Mouse (Mus musculus) layer of hippocampus, adult 9-11 months (tissue): ENCODE measurements around the gene Jade3.

Experiments used
- DNase-seq: peaks from one replicate; pipeline ENCODE4 v3.0.0; 2022

Jade3 gene

DNA sequence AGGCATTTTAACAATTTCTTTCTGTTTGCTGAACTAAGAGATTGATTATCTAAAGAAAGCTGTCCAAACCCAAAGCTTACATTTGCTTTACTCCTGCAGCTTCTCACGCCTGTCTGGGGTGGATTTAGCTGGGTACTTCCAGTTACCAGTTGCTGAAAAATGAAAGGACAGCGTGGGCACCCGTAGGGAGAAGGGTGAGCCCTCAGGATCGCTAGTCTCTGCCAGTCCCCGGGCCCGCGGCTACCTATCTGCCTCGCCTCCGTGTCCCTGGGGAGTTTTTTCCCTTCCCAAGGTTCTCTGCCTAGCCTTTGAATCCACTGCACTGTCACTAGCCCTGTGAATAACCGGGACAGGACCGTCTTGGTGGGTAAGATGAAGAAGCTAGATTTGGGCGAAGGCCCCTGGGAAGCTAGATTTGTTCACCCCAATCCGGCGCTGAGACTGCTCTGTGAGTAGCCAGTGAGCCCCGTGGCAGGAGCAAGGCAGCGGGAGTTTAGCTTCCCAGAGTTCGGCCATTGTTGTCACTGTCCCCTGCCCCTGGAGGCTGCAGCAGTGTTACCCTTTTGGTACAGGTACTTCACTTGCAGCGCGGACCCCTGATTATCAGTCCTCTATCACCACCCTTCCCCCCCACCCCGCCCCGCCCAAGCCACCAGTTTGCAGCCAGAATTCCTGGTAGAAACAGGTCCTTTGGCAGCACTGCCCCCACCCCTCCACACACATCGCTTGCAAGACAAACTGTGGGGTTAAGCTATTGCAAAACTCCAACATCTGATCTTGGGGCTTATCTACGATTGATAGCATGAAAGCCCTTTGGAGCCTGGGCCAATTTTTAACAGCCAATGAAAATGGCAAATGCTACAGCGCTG, 122.8 kb downstream of the Jade3 start:
- DNase-seq, result no peak

DNA sequence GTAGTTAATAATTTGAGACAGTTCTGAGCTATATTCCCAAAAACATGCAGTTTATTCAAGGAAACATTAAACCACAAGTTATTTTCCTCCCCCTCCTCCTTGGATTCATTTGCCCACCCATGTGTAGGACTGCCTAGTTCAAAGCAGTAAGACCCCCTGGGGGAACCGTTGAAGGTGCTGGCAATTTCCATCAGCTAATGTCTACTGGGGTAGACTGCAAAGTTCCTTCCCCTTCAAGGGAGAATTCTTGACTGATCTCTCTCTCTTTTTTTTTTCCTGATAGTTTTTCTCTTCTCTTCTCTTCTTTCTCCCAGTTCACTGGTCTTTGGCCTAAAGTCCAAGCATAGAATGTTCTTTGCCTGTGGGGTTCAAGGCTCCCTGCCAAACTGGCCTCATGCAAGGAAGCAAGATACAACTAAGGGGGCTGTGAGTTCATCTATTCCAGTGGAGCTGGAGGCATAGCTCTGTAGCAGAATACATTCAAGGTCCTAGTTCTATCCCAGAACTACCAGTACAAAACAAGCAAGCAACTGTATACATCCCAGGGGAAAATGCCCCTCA, 123.5 kb downstream of the Jade3 start:
- DNase-seq, result no peak

DNA sequence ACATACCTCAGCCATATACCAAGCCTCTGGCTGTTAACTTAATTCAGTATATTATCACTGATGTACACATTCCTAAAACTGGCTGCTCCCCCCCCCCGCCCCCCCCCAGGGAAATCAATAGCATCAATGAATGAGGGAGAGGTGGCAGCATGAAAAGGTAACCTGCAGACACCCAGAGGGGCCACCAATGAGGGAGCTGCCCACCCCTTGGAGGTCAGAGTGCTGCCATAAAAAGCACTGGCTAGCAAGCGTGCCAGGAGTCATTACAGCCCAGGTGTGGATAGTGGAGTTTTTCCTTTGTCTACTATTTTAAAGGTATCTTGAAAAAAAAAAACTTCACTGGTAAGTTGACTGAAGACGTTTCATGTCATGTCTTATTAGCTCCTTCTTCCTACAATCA, 124.0 kb downstream of the Jade3 start, which contains the start of gene Rgn:
Gene Rgn, plus strand, starts transcription at position 256 of the 400 bp plus-strand sequence.
- no peak for DNase-seq

DNA sequence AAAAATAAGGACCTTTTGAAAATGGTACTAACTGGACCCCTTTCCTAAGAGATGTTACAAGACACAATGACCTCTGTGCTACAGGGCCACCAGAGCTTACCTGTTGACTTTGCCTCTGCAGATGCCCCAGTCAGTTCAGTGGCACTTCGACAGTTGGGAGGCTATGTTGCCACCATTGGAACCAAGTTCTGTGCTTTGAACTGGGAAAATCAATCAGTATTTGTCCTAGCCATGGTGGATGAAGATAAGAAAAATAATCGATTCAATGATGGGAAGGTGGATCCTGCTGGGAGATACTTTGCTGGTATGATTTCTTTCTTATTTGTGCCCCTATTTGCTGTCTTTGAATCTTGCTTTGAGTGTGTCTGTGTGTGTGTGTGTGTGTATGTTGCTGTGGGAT, 126.7 kb downstream of the Jade3 start:
- DNase-seq, result no peak

DNA sequence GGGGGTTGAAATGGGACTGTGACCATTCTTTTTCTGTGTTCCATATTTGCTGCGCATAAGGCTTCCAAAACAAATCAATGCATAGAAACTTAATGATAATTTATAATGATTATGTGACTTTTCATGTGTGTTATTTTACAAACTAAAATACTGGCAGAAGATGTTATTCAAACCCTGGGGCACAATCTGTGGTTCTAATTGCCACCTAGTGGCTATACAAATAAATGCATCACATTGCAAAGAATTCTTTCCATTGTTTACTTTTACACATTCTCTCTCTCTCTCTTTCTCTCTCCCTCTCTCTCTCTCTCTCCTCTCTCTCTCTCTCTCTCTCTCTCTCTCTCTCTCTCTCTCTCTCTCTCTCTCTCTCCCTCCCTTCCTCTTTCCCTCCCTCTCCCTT, 136.4 kb downstream of the Jade3 start:
- no peak for DNase-seq

DNA sequence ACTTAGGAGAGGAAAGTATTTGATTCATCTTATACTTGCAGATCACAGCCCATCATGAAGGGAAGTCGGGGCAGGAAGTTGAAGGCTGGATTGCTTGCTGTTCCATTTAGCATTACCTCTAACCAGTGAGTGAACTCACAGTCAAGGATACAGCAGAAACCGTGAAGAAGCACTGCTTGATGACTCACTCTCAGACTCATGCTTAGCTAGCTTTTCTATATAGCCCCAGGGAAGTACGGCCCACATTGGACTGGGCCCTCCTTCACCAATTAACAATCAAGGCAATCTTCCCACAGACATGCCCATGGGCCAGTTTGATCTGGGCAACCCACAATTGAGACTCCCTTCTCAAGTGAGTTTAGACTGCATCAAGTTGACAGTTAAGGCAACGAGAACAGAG, 138.5 kb downstream of the Jade3 start:
- DNase-seq, result no peak
